Mouse (Mus musculus) bone marrow macrophage, adult 2 months (primary cell): Measurements from ENCODE around the gene Cd28.

ENCODE experiments used
- CTCF ChIP-seq: IDR thresholded peaks from 2 replicates; pipeline ENCODE4 v1.5.1; 2012; ENCODE audit warnings: low read depth, mild to moderate bottlenecking, low read length, moderate library complexity
- POLR2A ChIP-seq: IDR thresholded peaks from 2 replicates; pipeline ENCODE4 v1.6.1; 2012; ENCODE audit warnings: mild to moderate bottlenecking, low read depth, low read length, borderline replicate concordance

- no peak for TF ChIP-seq POLR2A
- no peak for TF ChIP-seq CTCF
Measured at GRCm38 (mm10) chr1:60723555-60723954, 7.0 kb downstream of the Cd28 start.
